Mouse (Mus musculus) ovary, postnatal 14 days (tissue): Measurements from ENCODE around the gene Got1.

Source experiments
- DNase-seq: peaks from one replicate; pipeline ENCODE4 v3.0.0; 2022; ENCODE audit warnings: low spot score

Got1 gene

GRCm38 (mm10) chr19:43524187-43525103 is at the start of gene Got1:
Gene Got1 (minus strand): TSS chr19:43524605.
- DNase-seq, result peak; percentile 90

GRCm38 (mm10) chr19:43570831-43571790 is 46.7 kb upstream of the Got1 start:
- DNase-seq, result peak; percentile 67

GRCm38 (mm10) chr19:43569133-43569532 is 44.7 kb upstream of the Got1 start:
- DNase-seq, result no peak

- DNase-seq, result no peak
Observed at GRCm38 (mm10) chr19:43568298-43568697, 43.9 kb upstream of the Got1 start.

GRCm38 (mm10) chr19:43563166-43563565 is 38.8 kb upstream of the Got1 start:
- DNase-seq, result peak; percentile 14

- no peak for DNase-seq
Observed at GRCm38 (mm10) chr19:43561841-43562240, 37.4 kb upstream of the Got1 start.

GRCm38 (mm10) chr19:43560244-43560643 is 35.8 kb upstream of the Got1 start:
- DNase-seq, result no peak

GRCm38 (mm10) chr19:43551493-43551890 is 27.1 kb upstream of the Got1 start:
- no peak for DNase-seq

- no peak for DNase-seq
Observed at GRCm38 (mm10) chr19:43550706-43551492, 26.5 kb upstream of the Got1 start.

GRCm38 (mm10) chr19:43548060-43548459 is 23.7 kb upstream of the Got1 start:
- no peak for DNase-seq

GRCm38 (mm10) chr19:43546337-43547117 is 22.1 kb upstream of the Got1 start:
- no peak for DNase-seq

GRCm38 (mm10) chr19:43535372-43535771 is 11.0 kb upstream of the Got1 start:
- no peak for DNase-seq

- DNase-seq, result no peak
Observed at GRCm38 (mm10) chr19:43530921-43531320, 6.5 kb upstream of the Got1 start.

- DNase-seq, result peak; percentile 55
Observed at GRCm38 (mm10) chr19:43530197-43530770, 5.9 kb upstream of the Got1 start.

GRCm38 (mm10) chr19:43528056-43528587 is 3.7 kb upstream of the Got1 start:
- no peak for DNase-seq

GRCm38 (mm10) chr19:43527131-43527530 is 2.7 kb upstream of the Got1 start:
- DNase-seq, result no peak

- DNase-seq, result no peak
Observed at GRCm38 (mm10) chr19:43526025-43526424, 1.6 kb upstream of the Got1 start.

- DNase-seq, result no peak
Observed at GRCm38 (mm10) chr19:43525566-43525965, 1.2 kb upstream of the Got1 start.

GRCm38 (mm10) chr19:43525104-43525482 is 688 bp upstream of the Got1 start:
- peak; percentile 41 for DNase-seq

GRCm38 (mm10) chr19:43523551-43523950 is 854 bp downstream of the Got1 start:
- DNase-seq, result no peak
